Mouse (Mus musculus) MEL (cell line): ENCODE measurements around the gene Rps3. TPM values are rescaled to one million over a fixed set of nuclear protein-coding genes. Genes with fewer than 3 reads are reported as not detected.

Experiments used
- DNase-seq: peaks from one replicate; pipeline ENCODE4 v3.0.0; 2011; ENCODE audit warnings: low read depth, low spot score
- H3K27ac ChIP-seq: 2 replicates; pipeline ENCODE4 v1.5.1; 2012; ENCODE audit warnings: low read depth, mild to moderate bottlenecking, control low read depth, low read length, moderate library complexity; ENCODE audit not compliant: control insufficient read depth
- H3K27me3 ChIP-seq, 2 experiments: fragments of 150-350 bp in 1 of 2; sonication (generic) in 1 of 2; 2 replicates each; pipeline ENCODE4 v1.6.1; 2012; ENCODE audit warnings: low read length in 2 of 2, mild to moderate bottlenecking in 2 of 2, improper control_type of control experiment in 1 of 2, moderate library complexity in 1 of 2; ENCODE audit not compliant: insufficient read depth in 2 of 2, control insufficient read depth in 1 of 2
- H3K36me3 ChIP-seq, 2 experiments: 2 replicates each; pipeline ENCODE4 v1.6.1; 2012 to 2014; ENCODE audit warnings: low read length in 2 of 2, improper control_type of control experiment in 1 of 2, inconsistent platforms in 1 of 2, mild to moderate bottlenecking in 1 of 2; ENCODE audit not compliant: insufficient read depth in 2 of 2, control insufficient read depth in 1 of 2
- H3K4me1 ChIP-seq, 2 experiments: fragments of 150-350 bp in 1 of 2; sonication (generic) in 1 of 2; 2 replicates each; pipeline ENCODE4 v1.6.1; 2012; ENCODE audit warnings: low read length in 2 of 2, improper control_type of control experiment in 1 of 2, mild to moderate bottlenecking in 1 of 2; ENCODE audit not compliant: insufficient read depth in 2 of 2, control insufficient read depth in 1 of 2
- H3K4me3 ChIP-seq, 2 experiments: fragments of 150-350 bp in 1 of 2; sonication (generic) in 1 of 2; 2 replicates each; pipeline ENCODE4 v1.5.1; 2012; ENCODE audit warnings: low read depth in 2 of 2, low read length in 2 of 2, mild to moderate bottlenecking in 2 of 2, moderate library complexity in 2 of 2, control low read depth in 1 of 2, improper control_type of control experiment in 1 of 2; ENCODE audit not compliant: control insufficient read depth in 1 of 2, insufficient read depth in 1 of 2
- H3K79me2 ChIP-seq: 2 replicates; pipeline ENCODE4 v1.6.1; 2012; ENCODE audit warnings: mild to moderate bottlenecking, low read length, moderate library complexity; ENCODE audit not compliant: control insufficient read depth, poor library complexity, insufficient read depth
- H3K9ac ChIP-seq: 2 replicates; pipeline ENCODE4 v1.6.1; 2012; ENCODE audit warnings: low read depth, mild to moderate bottlenecking, control low read depth, low read length, moderate library complexity; ENCODE audit not compliant: control insufficient read depth, poor library complexity, severe bottlenecking
- H3K9me3 ChIP-seq: fragments of 150-350 bp; sonication (generic); replicated peaks from 2 replicates; pipeline ENCODE4 v1.6.1; 2012; ENCODE audit warnings: mild to moderate bottlenecking, low read length, improper control_type of control experiment, moderate library complexity; ENCODE audit not compliant: insufficient read depth
- CHD2 ChIP-seq: IDR thresholded peaks from 2 replicates; pipeline ENCODE4 v1.6.1; 2011; ENCODE audit warnings: low read length, improper control_type of control experiment
- E2F4 ChIP-seq: IDR thresholded peaks from 2 replicates; pipeline ENCODE4 v1.6.1; 2011; ENCODE audit warnings: low read depth, low read length, improper control_type of control experiment, borderline replicate concordance
- EP300 ChIP-seq, 2 experiments: IDR thresholded peaks; 2 replicates each; pipeline ENCODE4 v1.6.1; 2011; ENCODE audit warnings: improper control_type of control experiment in 2 of 2, low read length in 2 of 2, low read depth in 1 of 2, mild to moderate bottlenecking in 1 of 2
- ETS1 ChIP-seq: IDR thresholded peaks from 2 replicates; pipeline ENCODE4 v1.6.1; 2012; ENCODE audit warnings: low read depth, mild to moderate bottlenecking, inconsistent platforms, low read length, improper control_type of control experiment, moderate library complexity
- GABPA ChIP-seq: IDR thresholded peaks from 2 replicates; pipeline ENCODE4 v1.6.1; 2012; ENCODE audit warnings: low read depth, mild to moderate bottlenecking, inconsistent platforms, low read length, improper control_type of control experiment, moderate library complexity
- GATA1 ChIP-seq: IDR thresholded peaks from 2 replicates; pipeline ENCODE4 v1.6.1; 2011; ENCODE audit warnings: low read depth, low read length, improper control_type of control experiment
- HCFC1 ChIP-seq: IDR thresholded peaks from 2 replicates; pipeline ENCODE4 v1.6.1; 2012; ENCODE audit warnings: low read depth, mild to moderate bottlenecking, inconsistent platforms, low read length, improper control_type of control experiment, moderate library complexity
- KAT2A ChIP-seq: conservative IDR thresholded peaks from 2 replicates; pipeline ENCODE4 v1.6.1; 2012; ENCODE audit warnings: low read depth, low read length, improper control_type of control experiment, inconsistent platforms
- MAFK ChIP-seq: IDR thresholded peaks from 2 replicates; pipeline ENCODE4 v1.6.1; 2011; ENCODE audit warnings: low read depth, mild to moderate bottlenecking, low read length, improper control_type of control experiment, borderline replicate concordance
- MAX ChIP-seq: IDR thresholded peaks from 2 replicates; pipeline ENCODE4 v1.6.1; 2011; ENCODE audit warnings: low read length, improper control_type of control experiment
- MEF2A ChIP-seq: IDR thresholded peaks from 2 replicates; pipeline ENCODE4 v1.6.1; 2014; ENCODE audit warnings: low read depth, mild to moderate bottlenecking, inconsistent platforms, low read length, improper control_type of control experiment; ENCODE audit not compliant: poor library complexity, insufficient replicate concordance, severe bottlenecking; ENCODE audit errors: extremely low read depth
- MXI1 ChIP-seq: IDR thresholded peaks from 2 replicates; pipeline ENCODE4 v1.6.1; 2011; ENCODE audit warnings: mild to moderate bottlenecking, low read depth, low read length, improper control_type of control experiment
- MYB ChIP-seq: IDR thresholded peaks from 2 replicates; pipeline ENCODE4 v1.6.1; 2011; ENCODE audit warnings: mild to moderate bottlenecking, low read depth, low read length, improper control_type of control experiment
- MYC ChIP-seq: IDR thresholded peaks from 2 replicates; pipeline ENCODE4 v1.6.1; 2011; ENCODE audit warnings: low read depth, mild to moderate bottlenecking, low read length, improper control_type of control experiment, moderate library complexity
- POLR2A ChIP-seq, 2 experiments: IDR thresholded peaks; 2 replicates each; pipeline ENCODE4 v1.6.1; 2011 to 2012; ENCODE audit warnings: low read length in 2 of 2, mild to moderate bottlenecking in 2 of 2, control low read depth in 1 of 2, improper control_type of control experiment in 1 of 2, low read depth in 1 of 2, moderate library complexity in 1 of 2; ENCODE audit not compliant: control insufficient read depth in 1 of 2, insufficient read depth in 1 of 2, poor library complexity in 1 of 2
- POLR2AphosphoS2 ChIP-seq: IDR thresholded peaks from 2 replicates; pipeline ENCODE4 v1.6.1; 2011; ENCODE audit warnings: low read length, improper control_type of control experiment
- POLR2AphosphoS5 ChIP-seq: IDR thresholded peaks from 2 replicates; pipeline ENCODE4 v1.6.1; 2012; ENCODE audit warnings: low read depth, borderline replicate concordance, mild to moderate bottlenecking, inconsistent platforms, low read length, moderate library complexity, mixed read lengths
- RAD21 ChIP-seq: IDR thresholded peaks from 2 replicates; pipeline ENCODE4 v1.6.1; 2011; ENCODE audit warnings: mild to moderate bottlenecking, low read depth, low read length, improper control_type of control experiment
- SMC3 ChIP-seq: IDR thresholded peaks from 2 replicates; pipeline ENCODE4 v1.6.1; 2011; ENCODE audit warnings: low read depth, low read length, improper control_type of control experiment
- TAL1 ChIP-seq: IDR thresholded peaks from 2 replicates; pipeline ENCODE4 v1.6.1; 2012; ENCODE audit warnings: mild to moderate bottlenecking, inconsistent platforms, low read length, moderate library complexity, mixed read lengths
- USF1 ChIP-seq: IDR thresholded peaks from 2 replicates; pipeline ENCODE4 v1.6.1; 2014; ENCODE audit warnings: low read depth, mild to moderate bottlenecking, inconsistent platforms, low read length, improper control_type of control experiment, moderate library complexity
- ZKSCAN1 ChIP-seq: IDR thresholded peaks from 2 replicates; pipeline ENCODE4 v1.6.1; 2012; ENCODE audit warnings: low read depth, mild to moderate bottlenecking, inconsistent platforms, low read length, improper control_type of control experiment, moderate library complexity
- ZMIZ1 ChIP-seq: IDR thresholded peaks from 2 replicates; pipeline ENCODE4 v1.6.1; 2012; ENCODE audit warnings: low read depth, mild to moderate bottlenecking, inconsistent platforms, low read length, improper control_type of control experiment, moderate library complexity
- polyA plus RNA-seq, 2 experiments: library from polyadenylated mRNA; stranded (reverse) in 1 of 2; unstranded in 1 of 2; fragments of >175 nt in 1 of 2; fragments of >200 nt in 1 of 2; gene quantifications; 2 replicates each; pipeline versions ENCODE4 v1.2.1 to v1.2.4; 2012; ENCODE audit warnings: low replicate concordance in 2 of 2, low read depth in 1 of 2; ENCODE audit not compliant: insufficient read length in 2 of 2, insufficient read depth in 1 of 2, missing spikeins in 1 of 2
- total RNA-seq: library from RNA; depleted of rRNA; stranded (reverse); fragments of 300-350 nt; gene quantifications from 2 replicates; pipeline ENCODE4 v1.2.3, GENCODE M21; 2012

Rps3 gene
- total and polyA plus RNA-seq, 3 experiments: 157 to 2,287 (median 1,899) TPM

- TF ChIP-seq POLR2A (IDR thresholded peaks at IDR 0.05; ENCODE audit: control insufficient read depth in 1 of 2, insufficient read depth in 1 of 2, low read depth in 1 of 2, low read length in 2 of 2, poor library complexity in 1 of 2) (no peak), MXI1 (no peak), SMC3 (no peak), ZMIZ1 (no peak)
- Histone ChIP-seq H3K4me3 (no peak overlapping the region), H3K79me2 (no peaks in the 10 kb centered on the region)
These were observed 45.9 kb upstream of the Rps3 start for GRCm38 (mm10) chr7:99529410-99529809.

DNA sequence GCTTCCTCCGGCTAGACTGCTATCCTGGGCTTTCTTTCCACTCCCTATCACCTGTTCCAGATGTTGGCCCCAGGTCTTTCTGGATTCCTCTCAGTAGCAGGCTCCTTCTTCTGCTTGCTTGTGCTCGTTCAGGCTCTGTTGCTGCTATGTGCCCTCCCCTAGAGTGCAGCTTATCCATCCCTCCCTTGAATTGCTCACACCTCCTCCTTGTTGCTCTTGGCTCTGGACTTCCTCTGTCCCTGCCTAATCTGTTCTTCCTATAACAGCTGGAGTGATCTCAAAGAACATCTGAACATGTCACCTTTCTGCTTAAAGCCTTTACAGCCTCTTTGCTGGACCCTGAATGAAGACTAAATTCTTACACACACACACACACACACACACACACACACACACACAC, 45.0 kb upstream of the Rps3 start:
- Histone ChIP-seq H3K79me2 (no peaks in the 10 kb centered on the region), H3K4me1 (peaks cover 13 to 41% of the 10 kb centered on the region in 2 experiments), H3K9me3 (no peaks in the 10 kb centered on the region), H3K27me3 (no peaks in the 10 kb centered on the region), H3K27ac (no peak overlapping the region), H3K9ac (peak overlapping the region; percentile 11; the same call in 1 of the 2 replicates), H3K4me3 (no peak overlapping the region), H3K36me3 (peaks cover 0 to 35% of the 10 kb centered on the region in 2 experiments; a peak in 2 of 4 replicates)
- no peak for TF ChIP-seq POLR2AphosphoS5
- no peak for TF ChIP-seq E2F4
- no peak for TF ChIP-seq HCFC1
- no peak for TF ChIP-seq MEF2A
- no peak for TF ChIP-seq SMC3
- no peak for TF ChIP-seq MAFK
- TF ChIP-seq TAL1: peak; percentile 13; the same call in 1 of the 2 replicates
- no peak for TF ChIP-seq CHD2
- no peak for TF ChIP-seq RAD21
- 0 out of 2 replicates have a peak, but pooled peaks have one; percentile 56 for TF ChIP-seq ETS1
- TF ChIP-seq USF1: no peak
- TF ChIP-seq EP300 (IDR thresholded peaks at IDR 0.05; ENCODE audit: low read depth in 1 of 2, low read length in 2 of 2): 0 out of 4 replicates have a peak, but pooled peaks of 1 of the 2 experiments have one; percentile 28
- DNase-seq: peak; percentile 61

More at GRCm38 (mm10) chr7:99529410-99529809, 45.9 kb upstream of the Rps3 start:
- no peak for DNase-seq
- Histone ChIP-seq H3K4me1 (peaks cover 16 to 49% of the 10 kb centered on the region in 2 experiments), H3K27me3 (no peaks in the 10 kb centered on the region), H3K9me3 (no peaks in the 10 kb centered on the region), H3K9ac (no peak overlapping the region; the same call in 1 of the 2 replicates), H3K36me3 (peaks cover 0 to 44% of the 10 kb centered on the region in 2 experiments; a peak in 2 of 4 replicates), H3K27ac (peak overlapping the region; percentile 45)

DNA sequence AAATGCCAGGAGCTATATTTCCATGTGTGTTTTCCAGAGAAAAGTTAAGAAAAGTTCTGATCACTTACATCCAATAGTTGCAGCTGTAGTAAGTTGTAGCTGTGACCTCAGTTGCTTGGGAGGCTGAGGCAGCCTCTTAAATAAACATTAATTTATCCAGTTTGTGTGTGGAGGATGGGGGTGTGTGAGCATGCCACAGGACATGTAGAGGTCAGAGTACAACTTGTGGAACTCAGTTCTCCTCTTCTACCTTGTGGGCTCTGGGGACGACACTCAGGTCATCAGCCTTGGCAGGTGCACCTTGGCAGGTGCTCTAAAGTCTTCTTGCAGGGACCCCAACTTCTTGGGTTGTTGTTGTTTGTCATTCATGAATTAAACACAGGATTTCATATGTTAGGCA, 40.3 kb upstream of the Rps3 start:
- peaks cover 2 to 10% of the 10 kb centered on the region in 2 experiments for H3K4me1 ChIP-seq
- TF ChIP-seq MAX (no peak), GATA1 (no peak), MXI1 (no peak), GABPA (no peak), RAD21 (no peak), KAT2A (no peak), ZKSCAN1 (no peak), MYB (no peak), POLR2A (IDR thresholded peaks at IDR 0.05; ENCODE audit: control insufficient read depth in 1 of 2, insufficient read depth in 1 of 2, low read depth in 1 of 2, low read length in 2 of 2, poor library complexity in 1 of 2) (no peak), POLR2AphosphoS5 (no peak), POLR2AphosphoS2 (no peak), MYC (no peak)
- H3K4me3 ChIP-seq: no peak overlapping the region
- peaks cover 0 to 10% of the 10 kb centered on the region in 2 experiments; a peak in 2 of 4 replicates for H3K36me3 ChIP-seq
- no peak overlapping the region for H3K27ac ChIP-seq
- H3K9ac ChIP-seq: no peak overlapping the region
- H3K27me3 ChIP-seq: no peaks in the 10 kb centered on the region
- no peak for DNase-seq
- no peaks in the 10 kb centered on the region for H3K9me3 ChIP-seq
- H3K79me2 ChIP-seq: no peaks in the 10 kb centered on the region
